Mouse (Mus musculus) large intestine, adult 2 months (tissue): ENCODE measurements around the gene Ddx56. TPM values are rescaled to one million over a fixed set of nuclear protein-coding genes. Genes with fewer than 3 reads are reported as not detected.
A peak's percentile ranks its signal among the peaks of the same experiment; 100 is the strongest.

ENCODE experiments used
- DNase-seq: peaks from one replicate; pipeline ENCODE4 v3.0.0-alpha.2; 2012; ENCODE audit warnings: low read depth, low spot score
- WGBS: fragments of 180-500 bp; shearing (Covaris S2); methylation state at CpG from one replicate; pipeline ENCODE4 v1.1.7; 2018; 5-methylcytosine and 5-hydroxymethylcytosine counted together
- polyA plus RNA-seq: library from polyadenylated mRNA; depleted of rRNA; stranded (reverse); fragments of >200 nt; gene quantifications from 2 replicates; pipeline ENCODE4 v1.2.3, GENCODE M21; 2012; rRNA removed

The Ddx56 gene
- polyA plus RNA-seq, result 31.4 and 34.7 TPM in 2 replicates

- WGBS, result 2% methylated on average over 50 of the region's 50 CpGs
- DNase-seq, result peak; percentile 91
Observed at GRCm38 (mm10) chr11:6267320-6268254, at the start of gene Ddx56. Gene Ddx56, minus strand, starts transcription at chr11:6267772.

GRCm38 (mm10) chr11:6316821-6317220 lies 49.2 kb upstream of the Ddx56 start:
- 92% methylated on average over 11 of the region's 11 CpGs for WGBS
- DNase-seq, result no peak

- 87% methylated on average over 7 of the region's 7 CpGs for WGBS
- no peak for DNase-seq
Observed at GRCm38 (mm10) chr11:6313874-6314406, 46.4 kb upstream of the Ddx56 start.

GRCm38 (mm10) chr11:6308181-6308580 lies 40.6 kb upstream of the Ddx56 start:
- peak; percentile 59 for DNase-seq

GRCm38 (mm10) chr11:6305943-6306430 lies 38.4 kb upstream of the Ddx56 start:
- no peak for DNase-seq
- WGBS, result 43% methylated on average over 1 of the region's 1 CpGs

More at GRCm38 (mm10) chr11:6308181-6308580, 40.6 kb upstream of the Ddx56 start:
- 42% methylated on average over 4 of the region's 4 CpGs for WGBS

GRCm38 (mm10) chr11:6302793-6303192 lies 35.2 kb upstream of the Ddx56 start:
- DNase-seq, result no peak
- WGBS, result 95% methylated on average over 2 of the region's 2 CpGs

GRCm38 (mm10) chr11:6299435-6299834 lies 31.9 kb upstream of the Ddx56 start:
- peak; percentile 77 for DNase-seq
- WGBS, result 19% methylated on average over 2 of the region's 2 CpGs

GRCm38 (mm10) chr11:6296077-6296476 lies 28.5 kb upstream of the Ddx56 start:
- no peak for DNase-seq

- WGBS, result 76% methylated on average over 4 of the region's 4 CpGs
- DNase-seq, result peak; percentile 48
Observed at GRCm38 (mm10) chr11:6294632-6295031, 27.1 kb upstream of the Ddx56 start.

GRCm38 (mm10) chr11:6293601-6294000 lies 26.0 kb upstream of the Ddx56 start:
- DNase-seq, result no peak
- 89% methylated on average over 2 of the region's 2 CpGs for WGBS

- WGBS, result 89% methylated on average over 4 of the region's 4 CpGs
- no peak for DNase-seq
Observed at GRCm38 (mm10) chr11:6292988-6293349, 25.4 kb upstream of the Ddx56 start.

- WGBS, result 12% methylated on average over 33 of the region's 33 CpGs
- DNase-seq, result peak; percentile 73
Observed at GRCm38 (mm10) chr11:6292116-6292987, 24.8 kb upstream of the Ddx56 start.

- peak; percentile 95 for DNase-seq
- WGBS, result 1% methylated on average over 76 of the region's 77 CpGs
Observed at GRCm38 (mm10) chr11:6291401-6292115, 24.0 kb upstream of the Ddx56 start, which contains the start of gene Ogdh. Gene Ogdh, plus strand, starts transcription at chr11:6291633.

- WGBS, result 42% methylated on average over 3 of the region's 3 CpGs
Observed at GRCm38 (mm10) chr11:6290883-6291282, 23.3 kb upstream of the Ddx56 start.

GRCm38 (mm10) chr11:6290138-6290537 lies 22.6 kb upstream of the Ddx56 start:
- WGBS, result 95% methylated on average over 3 of the region's 3 CpGs
- DNase-seq, result no peak

More at GRCm38 (mm10) chr11:6290883-6291282, 23.3 kb upstream of the Ddx56 start:
- DNase-seq, result no peak

GRCm38 (mm10) chr11:6282940-6283339 lies 15.4 kb upstream of the Ddx56 start:
- 69% methylated on average over 3 of the region's 3 CpGs for WGBS
- no peak for DNase-seq

GRCm38 (mm10) chr11:6276466-6276865 lies 8.9 kb upstream of the Ddx56 start:
- no peak for DNase-seq
- WGBS, result 68% methylated on average over 3 of the region's 3 CpGs

- WGBS, result 17% methylated on average over 7 of the region's 7 CpGs
- DNase-seq, result no peak
Observed at GRCm38 (mm10) chr11:6275094-6275484, 7.5 kb upstream of the Ddx56 start.

GRCm38 (mm10) chr11:6274387-6275093 lies 7.0 kb upstream of the Ddx56 start, which contains the start of gene Tmed4:
Gene Tmed4, minus strand, starts transcription at chr11:6274870.
- DNase-seq, result peak; percentile 95
- WGBS, result under 1% methylated on average over 39 of the region's 39 CpGs
